Mouse (Mus musculus) embryonic facial prominence, embryonic 12.5 days (tissue): Measurements from ENCODE around the gene 2210016L21Rik. TPM values are rescaled to one million over a fixed set of nuclear protein-coding genes. Genes with fewer than 3 reads are reported as not detected.

Experiments used
- ATAC-seq: fragments of 200-750 bp; cut with Nextera tagmentation; 2 replicates; pipeline ENCODE4 v1.8.0; 2017; ENCODE audit not compliant: insufficient number of reproducible peaks, insufficient read depth, low FRiP score, low TSS enrichment
- H3K27ac ChIP-seq: fragments of 300-500 bp; sonication (generic); 2 replicates; pipeline ENCODE4 v1.5.1; 2016; ENCODE audit warnings: mild to moderate bottlenecking
- H3K27me3 ChIP-seq: fragments of 300-500 bp; sonication (generic); 2 replicates; pipeline ENCODE4 v1.6.1; 2016; ENCODE audit warnings: mild to moderate bottlenecking, moderate library complexity
- H3K36me3 ChIP-seq: fragments of 300-500 bp; sonication (generic); 2 replicates; pipeline ENCODE4 v1.6.1; 2016; ENCODE audit warnings: mild to moderate bottlenecking
- H3K4me1 ChIP-seq: fragments of 300-500 bp; sonication (generic); 2 replicates; pipeline ENCODE4 v1.6.1; 2016
- H3K4me2 ChIP-seq: fragments of 300-500 bp; sonication (generic); replicated peaks from 2 replicates; pipeline ENCODE4 v1.6.1; 2016; ENCODE audit warnings: mild to moderate bottlenecking, moderate library complexity
- H3K4me3 ChIP-seq: fragments of 300-500 bp; sonication (generic); 2 replicates; pipeline ENCODE4 v1.5.1; 2016; ENCODE audit warnings: mild to moderate bottlenecking
- H3K9ac ChIP-seq: fragments of 300-500 bp; sonication (generic); 2 replicates; pipeline ENCODE4 v1.6.1; 2016; ENCODE audit warnings: mild to moderate bottlenecking, moderate library complexity
- H3K9me3 ChIP-seq: fragments of 300-500 bp; sonication (generic); 2 replicates; pipeline ENCODE4 v1.6.1; 2016; ENCODE audit warnings: mild to moderate bottlenecking, moderate library complexity
- WGBS: fragments of 180-500 bp; shearing (Covaris S2); methylation state at CpG from one replicate; pipeline ENCODE4 v1.1.7; 2016; 5-methylcytosine and 5-hydroxymethylcytosine counted together
- polyA plus RNA-seq: library from polyadenylated mRNA; unstranded; fragments of >200 nt; fragmentation: Nextera tagmentation; extraction: Ambion mirVana; gene quantifications from 2 replicates; pipeline ENCODE4 v1.2.1, GENCODE M21; 2016

The 2210016L21Rik gene
- polyA plus RNA-seq, 1 experiment from 2014 or later: 73.8 TPM

DNA sequence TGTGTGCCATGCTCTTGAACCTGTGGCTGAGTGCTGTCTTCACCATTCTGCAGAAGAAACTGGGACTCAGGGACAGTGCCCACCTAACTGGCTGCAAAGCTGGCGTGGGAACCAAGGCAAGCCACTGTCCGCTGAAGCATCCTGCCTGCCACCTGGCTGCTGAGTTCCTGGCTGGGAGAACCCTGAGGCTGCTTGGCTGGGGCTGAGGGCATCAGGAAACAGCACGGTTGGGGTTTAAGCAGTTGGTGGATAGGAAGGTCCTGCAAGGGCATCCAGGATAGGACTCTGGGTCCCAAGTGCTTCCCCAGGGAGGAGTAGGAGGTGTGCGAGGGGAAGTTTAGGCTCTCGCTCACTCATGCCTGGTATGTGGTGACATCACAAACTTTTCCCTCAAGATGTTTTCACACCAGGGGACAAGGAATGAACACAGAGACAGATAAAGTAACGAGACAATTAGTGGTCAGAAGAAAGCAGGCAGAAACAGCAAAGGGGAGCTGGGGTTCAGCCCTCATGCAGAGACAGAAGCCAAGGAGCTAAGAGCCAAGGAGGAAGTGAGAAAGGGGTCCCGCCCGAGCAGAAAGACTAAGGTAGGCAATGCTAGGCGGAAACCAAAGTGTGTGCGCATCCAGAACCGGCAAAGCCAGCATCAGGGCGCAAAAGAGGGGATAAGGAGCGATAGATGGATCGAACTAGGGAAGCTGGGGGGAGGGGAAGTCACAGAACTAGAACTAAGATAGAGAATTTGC lies 25.7 kb downstream of the 2210016L21Rik start:
- ATAC-seq: no peak
- Histone ChIP-seq H3K9me3 (no peaks in the 10 kb centered on the region), H3K4me1 (0 out of 2 replicates have a peak, but pooled peaks cover 3% of the 10 kb centered on the region), H3K36me3 (no peaks in the 10 kb centered on the region), H3K4me2 (no peak overlapping the region), H3K27me3 (peaks cover 24% of the 10 kb centered on the region), H3K9ac (no peak overlapping the region), H3K4me3 (no peak overlapping the region), H3K27ac (no peak overlapping the region)
- 38% methylated on average over 14 of the region's 14 CpGs for WGBS

DNA sequence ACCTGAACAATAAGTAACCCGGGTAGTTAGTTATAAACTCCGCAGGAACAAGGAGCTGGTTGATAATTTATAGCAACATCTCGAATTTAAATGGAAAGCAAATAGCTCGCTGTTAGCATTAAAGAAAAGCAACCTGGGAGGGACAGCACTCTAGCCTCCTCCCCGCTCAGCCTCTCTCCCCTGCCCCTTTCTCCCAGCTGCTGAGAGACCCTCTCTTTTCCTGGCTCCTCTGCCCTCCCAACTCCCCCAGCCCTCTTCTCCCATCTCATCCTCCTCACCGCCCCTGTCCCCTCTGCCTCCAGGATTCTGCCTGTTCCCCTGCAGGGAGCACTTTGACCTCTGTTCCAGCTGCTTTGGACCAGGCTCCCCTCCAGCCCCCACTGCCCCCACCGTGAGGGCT lies 26.7 kb downstream of the 2210016L21Rik start:
- Histone ChIP-seq H3K4me3 (no peak overlapping the region), H3K9ac (no peak overlapping the region), H3K4me2 (no peak overlapping the region), H3K27ac (no peak overlapping the region), H3K36me3 (no peaks in the 10 kb centered on the region), H3K9me3 (no peaks in the 10 kb centered on the region), H3K4me1 (0 out of 2 replicates have a peak, but pooled peaks cover 3% of the 10 kb centered on the region), H3K27me3 (peaks cover 24% of the 10 kb centered on the region)
- 25% methylated on average over 7 of the region's 7 CpGs for WGBS
- ATAC-seq: no peak

DNA sequence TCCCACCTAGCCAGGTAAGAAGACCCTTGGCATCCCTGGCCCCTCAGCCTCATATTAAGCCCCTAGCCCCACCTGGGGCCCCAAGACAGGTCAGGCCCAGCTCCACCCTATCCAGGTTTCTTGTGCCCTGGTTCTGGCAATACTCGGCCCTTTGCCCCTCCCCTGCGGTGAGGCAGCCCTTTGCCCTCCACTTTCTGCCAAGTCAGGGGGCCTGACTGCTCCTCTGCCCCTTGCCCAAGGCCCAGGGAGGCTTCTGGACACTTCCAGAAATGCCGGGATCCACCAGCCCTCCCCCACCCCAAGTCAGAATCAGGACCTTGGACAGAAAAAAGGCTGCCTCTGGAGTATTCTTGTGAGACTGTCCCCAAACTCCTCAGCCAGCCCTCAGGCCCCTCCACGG lies 27.1 kb downstream of the 2210016L21Rik start:
- Histone ChIP-seq H3K36me3 (no peaks in the 10 kb centered on the region), H3K9me3 (no peaks in the 10 kb centered on the region), H3K4me1 (0 out of 2 replicates have a peak, but pooled peaks cover 3% of the 10 kb centered on the region), H3K4me3 (no peak overlapping the region), H3K4me2 (no peak overlapping the region), H3K27ac (no peak overlapping the region), H3K27me3 (peaks cover 24% of the 10 kb centered on the region), H3K9ac (no peak overlapping the region)
- 10% methylated on average over 4 of the region's 4 CpGs for WGBS
- ATAC-seq: no peak

DNA sequence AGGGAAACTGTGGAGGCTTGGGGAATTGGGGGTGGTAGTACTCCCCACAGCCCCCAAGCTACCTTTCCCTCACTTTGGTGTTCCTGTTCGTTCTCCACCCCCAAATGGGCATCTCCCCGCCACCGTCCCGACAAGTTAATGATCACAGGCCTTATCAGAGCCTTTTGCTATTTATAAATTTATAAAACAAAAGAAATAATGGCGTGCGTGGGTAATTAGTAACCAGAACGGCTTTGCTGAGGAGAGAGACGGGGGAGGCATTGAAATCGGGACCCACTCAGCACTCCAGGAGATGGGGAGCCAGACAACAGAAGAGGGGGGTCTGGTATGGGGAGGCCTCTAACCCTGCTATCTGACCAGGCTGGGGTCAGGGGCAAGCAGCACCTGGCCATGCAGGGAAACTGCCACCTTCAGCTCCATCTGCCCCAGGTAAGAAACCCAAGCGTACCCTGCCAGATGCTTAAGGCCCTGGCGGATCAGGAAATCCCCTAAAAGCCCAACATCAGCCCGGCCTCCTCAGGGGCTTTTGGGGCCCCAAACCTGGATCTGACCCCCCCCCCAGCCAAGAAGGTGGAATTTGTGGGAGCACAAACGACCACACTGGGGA lies 27.8 kb downstream of the 2210016L21Rik start:
- H3K4me3 ChIP-seq: no peak overlapping the region
- no peak overlapping the region for H3K9ac ChIP-seq
- H3K36me3 ChIP-seq: no peaks in the 10 kb centered on the region
- H3K4me1 ChIP-seq: 0 out of 2 replicates have a peak, but pooled peaks cover 1% of the 10 kb centered on the region
- no peak overlapping the region for H3K4me2 ChIP-seq
- no peaks in the 10 kb centered on the region for H3K9me3 ChIP-seq
- 58% methylated on average over 13 of the region's 13 CpGs for WGBS
- no peak overlapping the region for H3K27ac ChIP-seq
- peaks cover 24% of the 10 kb centered on the region for H3K27me3 ChIP-seq
- no peak for ATAC-seq

DNA sequence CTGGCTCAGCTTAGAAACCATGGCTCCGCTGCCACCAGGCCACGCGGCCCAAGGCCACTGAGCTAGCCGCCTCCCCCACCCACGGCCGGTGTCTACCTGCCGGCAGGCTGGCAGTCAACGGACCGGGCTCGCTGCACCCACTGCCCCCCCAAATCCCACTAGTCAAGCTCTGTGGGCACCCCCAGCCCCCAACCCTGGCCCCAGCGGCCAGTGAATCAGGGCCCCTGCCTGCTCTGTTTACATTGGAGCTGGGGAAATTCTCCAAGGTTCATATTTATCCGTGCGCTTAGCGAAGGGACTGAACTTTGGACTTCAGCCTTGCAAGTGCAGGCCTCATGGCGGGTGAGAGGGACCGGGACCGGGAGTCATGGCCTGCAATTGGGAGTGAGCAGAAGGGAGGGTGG lies 28.9 kb downstream of the 2210016L21Rik start, which contains the start of gene Hnf1a:
Hnf1a (minus strand) TSS at position 271 of the 404 bp plus-strand sequence.
- no peaks in the 10 kb centered on the region for H3K36me3 ChIP-seq
- H3K9me3 ChIP-seq: no peaks in the 10 kb centered on the region
- no peak within 1 kb of the TSS for H3K27ac ChIP-seq
- H3K27me3 ChIP-seq: peaks cover 24% of the 10 kb centered on the region
- 82% methylated on average over 17 of the region's 17 CpGs for WGBS
- H3K4me1 ChIP-seq: no peaks in the 10 kb centered on the region
- H3K4me2 ChIP-seq: no peak within 1 kb of the TSS
- H3K9ac ChIP-seq: no peak within 1 kb of the TSS
- ATAC-seq: no peak
- no peak within 1 kb of the TSS for H3K4me3 ChIP-seq

DNA sequence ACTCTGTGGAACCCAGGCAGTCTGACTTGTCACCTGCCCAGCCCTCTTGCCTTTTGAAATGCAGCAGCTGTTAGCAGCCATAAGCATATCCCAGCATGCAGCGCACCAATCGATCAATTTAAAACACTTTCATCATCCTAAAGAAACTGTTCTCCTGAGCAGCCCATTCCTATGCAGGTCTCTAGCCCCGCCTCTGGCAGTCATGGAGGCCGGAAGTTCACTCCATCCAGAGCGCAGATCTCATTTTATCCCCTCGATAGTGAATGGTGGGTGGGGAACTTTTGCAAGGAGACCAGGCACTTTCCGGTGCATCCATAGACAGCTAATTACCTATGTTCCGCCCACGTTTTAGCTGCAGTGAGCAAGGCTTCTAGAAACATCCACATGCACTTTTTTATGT lies 30.2 kb downstream of the 2210016L21Rik start:
- Histone ChIP-seq H3K27ac (no peak overlapping the region), H3K9me3 (no peaks in the 10 kb centered on the region), H3K9ac (no peak overlapping the region), H3K27me3 (peaks cover 18% of the 10 kb centered on the region), H3K4me2 (no peak overlapping the region), H3K4me1 (no peaks in the 10 kb centered on the region), H3K4me3 (no peak overlapping the region), H3K36me3 (no peaks in the 10 kb centered on the region)
- 82% methylated on average over 9 of the region's 9 CpGs for WGBS
- ATAC-seq: no peak

DNA sequence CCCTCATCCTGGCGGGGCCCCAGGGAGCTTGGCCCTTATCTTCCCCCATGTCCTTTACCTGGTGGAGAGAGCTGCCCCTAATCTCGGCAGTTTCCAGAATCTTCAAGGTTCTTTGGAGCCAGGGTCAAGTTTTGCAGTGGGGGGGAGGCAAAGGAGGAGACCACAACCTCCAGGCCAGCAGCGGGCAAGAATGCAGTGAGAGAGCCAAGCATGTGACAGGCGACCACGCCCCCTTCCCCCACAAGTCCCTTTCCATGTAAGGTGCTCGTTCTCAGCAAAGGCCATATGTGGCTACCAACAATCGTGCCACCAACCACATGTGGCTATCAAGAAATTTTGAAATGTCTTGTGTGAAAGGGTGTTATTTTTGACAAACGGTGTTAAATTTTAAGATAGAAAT lies 31.2 kb downstream of the 2210016L21Rik start:
- peaks cover 10% of the 10 kb centered on the region for H3K27me3 ChIP-seq
- no peaks in the 10 kb centered on the region for H3K36me3 ChIP-seq
- no peak overlapping the region for H3K9ac ChIP-seq
- H3K4me2 ChIP-seq: no peak overlapping the region
- no peak overlapping the region for H3K27ac ChIP-seq
- H3K4me1 ChIP-seq: no peaks in the 10 kb centered on the region
- no peak overlapping the region for H3K4me3 ChIP-seq
- WGBS: 82% methylated on average over 8 of the region's 8 CpGs
- H3K9me3 ChIP-seq: no peaks in the 10 kb centered on the region
- ATAC-seq: no peak

DNA sequence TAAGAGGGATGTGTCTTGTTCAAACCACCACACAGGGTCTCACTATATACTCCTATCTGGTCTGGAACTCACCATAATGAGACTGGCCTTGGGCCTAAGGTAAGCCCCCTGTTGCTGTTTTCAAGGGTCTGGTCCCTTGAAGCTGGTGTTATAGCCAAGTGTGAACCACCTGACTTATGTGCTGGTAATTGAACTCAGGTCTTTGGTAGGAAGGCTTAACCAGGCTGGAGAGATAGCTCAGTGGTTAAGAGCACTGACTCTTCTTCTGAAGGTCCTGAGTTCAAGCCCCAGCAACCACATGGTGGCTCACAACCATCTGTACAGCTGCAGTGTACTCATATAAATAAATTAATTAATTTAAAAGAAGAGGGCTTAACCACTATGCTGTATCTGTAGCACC lies 35.0 kb downstream of the 2210016L21Rik start:
- ATAC-seq: no peak
- Histone ChIP-seq H3K4me1 (peaks cover 11% of the 10 kb centered on the region; the same call in 1 of the 2 replicates), H3K27me3 (no peaks in the 10 kb centered on the region), H3K4me3 (no peak overlapping the region), H3K9me3 (no peaks in the 10 kb centered on the region), H3K36me3 (no peaks in the 10 kb centered on the region), H3K27ac (no peak overlapping the region), H3K4me2 (no peak overlapping the region), H3K9ac (no peak overlapping the region)

DNA sequence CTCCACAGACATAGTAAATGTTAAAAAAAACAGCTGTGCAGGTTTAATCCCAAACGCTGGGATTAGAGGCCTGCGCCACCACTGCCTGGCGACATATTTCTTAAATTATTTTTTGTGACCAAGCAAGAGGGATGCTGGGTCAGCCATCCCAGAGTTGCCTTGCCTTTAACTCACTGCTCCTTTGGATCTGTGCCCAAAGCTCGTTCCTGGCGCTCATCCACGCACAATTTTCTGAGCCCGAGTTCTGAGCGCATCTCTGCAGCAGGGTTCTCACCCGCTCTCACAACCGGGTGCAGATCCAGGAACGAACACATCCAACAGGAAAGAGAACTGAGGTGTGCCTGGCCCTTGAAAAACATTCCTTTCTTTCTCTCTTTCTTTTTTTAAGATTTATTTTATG lies 36.5 kb downstream of the 2210016L21Rik start:
- H3K4me1 ChIP-seq: peaks cover 11% of the 10 kb centered on the region; the same call in 1 of the 2 replicates
- H3K27ac ChIP-seq: no peak overlapping the region
- no peak overlapping the region for H3K4me3 ChIP-seq
- no peaks in the 10 kb centered on the region for H3K27me3 ChIP-seq
- H3K9me3 ChIP-seq: no peaks in the 10 kb centered on the region
- 75% methylated on average over 11 of the region's 11 CpGs for WGBS
- no peaks in the 10 kb centered on the region for H3K36me3 ChIP-seq
- no peak overlapping the region for H3K4me2 ChIP-seq
- H3K9ac ChIP-seq: no peak overlapping the region
- ATAC-seq: no peak

DNA sequence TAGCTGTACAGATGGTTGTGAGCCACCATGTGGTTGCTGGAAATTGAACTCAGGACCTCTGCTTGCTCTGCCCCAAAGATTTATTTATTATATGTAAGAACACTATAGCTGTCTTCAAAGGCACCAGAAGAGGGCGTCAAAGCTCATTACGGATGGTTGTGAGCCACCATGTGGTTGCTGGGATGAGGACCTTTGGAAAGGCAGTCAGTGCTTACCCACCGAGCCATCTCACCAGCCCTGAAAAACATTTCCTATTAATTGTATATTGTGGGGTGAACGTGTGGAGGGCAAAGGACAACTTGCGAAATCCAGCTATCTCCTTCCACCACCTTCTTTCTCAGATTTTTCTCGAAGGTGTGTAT lies 36.9 kb downstream of the 2210016L21Rik start:
- peaks cover 11% of the 10 kb centered on the region; the same call in 1 of the 2 replicates for H3K4me1 ChIP-seq
- H3K4me3 ChIP-seq: peak overlapping the region; percentile 39
- WGBS: 3% methylated on average over 6 of the region's 6 CpGs
- no peak overlapping the region for H3K27ac ChIP-seq
- peak overlapping the region; percentile 89 for H3K4me2 ChIP-seq
- no peaks in the 10 kb centered on the region for H3K9me3 ChIP-seq
- H3K27me3 ChIP-seq: no peaks in the 10 kb centered on the region
- ATAC-seq: no peak
- no peaks in the 10 kb centered on the region for H3K36me3 ChIP-seq
- 0 out of 2 replicates have a peak overlapping the region, but pooled peaks have one; percentile 10 for H3K9ac ChIP-seq

DNA sequence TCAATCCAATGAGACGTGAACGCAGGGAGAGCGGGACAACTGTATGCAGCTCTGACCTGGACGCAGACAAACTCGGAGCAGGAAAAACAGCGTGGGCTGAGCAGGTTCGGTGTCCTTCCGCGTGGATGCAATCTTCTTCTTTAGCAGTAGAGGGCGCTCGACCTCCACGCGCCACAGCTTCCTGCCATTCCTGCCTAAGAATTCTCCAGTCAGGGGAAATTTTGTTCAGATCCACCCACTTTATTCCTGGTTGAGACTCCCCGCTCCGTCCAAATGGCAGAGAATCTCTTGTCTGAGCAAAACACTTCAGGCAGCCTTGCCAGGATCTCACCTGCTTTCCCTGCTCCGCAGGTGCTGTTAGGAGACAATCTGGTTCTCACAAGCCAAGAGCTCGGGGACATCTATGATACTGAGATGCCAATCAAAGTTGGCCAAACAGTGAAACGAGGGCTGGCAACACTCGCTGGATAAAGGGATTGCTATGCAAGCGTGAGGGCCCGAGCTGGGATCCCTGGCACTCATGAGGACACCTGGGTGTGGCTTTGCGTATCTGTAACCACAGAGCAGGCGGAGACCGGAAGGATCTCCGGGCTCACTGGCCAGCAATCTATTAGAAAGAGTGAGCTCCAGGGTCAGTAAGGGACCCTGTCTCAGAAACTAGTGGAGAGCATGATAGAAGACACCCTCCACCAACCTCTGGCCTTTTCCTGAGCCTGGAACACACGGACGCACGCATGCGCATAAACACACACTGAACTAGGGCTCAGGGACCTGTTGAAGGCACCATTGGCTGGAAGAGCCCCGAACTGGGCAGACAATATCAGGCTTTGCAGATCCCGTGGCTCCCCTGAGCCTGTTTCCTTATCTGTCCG lies 37.5 kb downstream of the 2210016L21Rik start:
- no peaks in the 10 kb centered on the region for H3K9me3 ChIP-seq
- peak overlapping the region; percentile 39 for H3K4me3 ChIP-seq
- no peaks in the 10 kb centered on the region for H3K36me3 ChIP-seq
- WGBS: 5% methylated on average over 32 of the region's 32 CpGs
- ATAC-seq: 0 out of 2 replicates have a peak, but pooled peaks have one; percentile 32
- peaks cover 11% of the 10 kb centered on the region; the same call in 1 of the 2 replicates for H3K4me1 ChIP-seq
- H3K27ac ChIP-seq: no peak overlapping the region
- peak overlapping the region; percentile 89 for H3K4me2 ChIP-seq
- peak overlapping the region; percentile 49 for H3K9ac ChIP-seq
- no peaks in the 10 kb centered on the region for H3K27me3 ChIP-seq
